Mouse (Mus musculus) neural tube, embryonic 15.5 days (tissue): ENCODE measurements at regions not wholly inside any gene's neighbourhood (a gene's known extent, or its start where the extent isn't known, plus 50 kb on each side); places are given as distances from the start of the nearest gene placed in this dataset.

Source experiments
- ATAC-seq: fragments of 200-750 bp; cut with Nextera tagmentation; 2 replicates; pipeline ENCODE4 v1.8.0; 2017; ENCODE audit warnings: mild to moderate bottlenecking, moderate TSS enrichment, moderate library complexity; ENCODE audit not compliant: low FRiP score
- H3K27ac ChIP-seq: fragments of 300-500 bp; sonication (generic); replicated peaks from 2 replicates; pipeline ENCODE4 v1.5.1; 2015; ENCODE audit warnings: mild to moderate bottlenecking, inconsistent platforms
- H3K27me3 ChIP-seq: fragments of 300-500 bp; sonication (generic); replicated peaks from 2 replicates; pipeline ENCODE4 v1.6.1; 2015; ENCODE audit warnings: inconsistent platforms
- H3K36me3 ChIP-seq: fragments of 300-500 bp; sonication (generic); 2 replicates; pipeline ENCODE4 v1.6.1; 2015; ENCODE audit warnings: inconsistent platforms
- H3K4me1 ChIP-seq: fragments of 300-500 bp; sonication (generic); 2 replicates; pipeline ENCODE4 v1.6.1; 2015; ENCODE audit warnings: inconsistent platforms
- H3K4me2 ChIP-seq: fragments of 300-500 bp; sonication (generic); 2 replicates; pipeline ENCODE4 v1.6.1; 2015; ENCODE audit warnings: inconsistent platforms, mild to moderate bottlenecking, moderate library complexity
- H3K4me3 ChIP-seq: fragments of 300-500 bp; sonication (generic); replicated peaks from 2 replicates; pipeline ENCODE4 v1.5.1; 2015; ENCODE audit warnings: mild to moderate bottlenecking, inconsistent platforms
- H3K9ac ChIP-seq: fragments of 300-500 bp; sonication (generic); replicated peaks from 2 replicates; pipeline ENCODE4 v1.6.1; 2015; ENCODE audit warnings: mild to moderate bottlenecking, inconsistent platforms
- H3K9me3 ChIP-seq: fragments of 300-500 bp; sonication (generic); replicated peaks from 2 replicates; pipeline ENCODE4 v1.6.1; 2016; ENCODE audit warnings: inconsistent platforms
- WGBS: fragments of 180-500 bp; shearing (Covaris S2); methylation state at CpG from one replicate; pipeline ENCODE4 v1.1.7; 2015; ENCODE audit warnings: mixed read lengths; 5-methylcytosine and 5-hydroxymethylcytosine counted together

DNA sequence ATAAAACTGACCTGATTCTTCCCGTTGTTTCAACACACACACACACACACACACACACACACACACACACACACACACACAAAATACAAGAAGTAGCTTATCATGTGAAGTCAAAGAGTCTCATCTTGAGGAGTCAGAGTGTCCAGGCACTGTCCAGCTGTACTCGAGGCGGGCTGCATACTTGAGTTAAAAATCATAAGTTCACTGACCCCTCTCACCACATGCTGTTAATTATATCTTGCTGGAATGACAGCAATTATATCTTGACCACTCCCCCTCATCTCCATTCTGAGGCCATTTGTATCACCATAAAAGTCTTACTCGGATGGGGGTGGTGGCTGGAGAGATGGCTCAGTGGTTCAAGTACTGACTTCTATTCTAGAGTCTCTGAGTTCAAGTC is 58.5 kb upstream of the P3h2 start:
- H3K4me3 ChIP-seq = no peak overlapping the region

DNA sequence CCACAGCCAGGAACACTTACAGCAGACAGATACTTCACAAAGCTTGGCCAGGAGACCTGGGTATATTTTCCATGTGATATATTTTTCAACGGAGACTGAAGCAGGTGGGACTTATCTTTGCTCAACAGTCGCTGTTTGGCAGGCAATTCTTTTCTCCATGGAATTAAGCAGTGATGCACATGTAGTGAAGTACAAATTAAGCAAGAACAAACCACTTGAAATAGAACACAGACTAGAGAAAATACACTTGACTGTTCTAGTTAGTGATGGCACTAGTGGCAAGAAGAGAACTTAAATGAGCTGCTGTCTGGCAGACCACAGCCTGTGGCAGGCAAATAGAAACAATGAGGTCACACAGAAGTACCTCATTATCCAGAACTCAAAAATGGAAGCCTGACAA is 57.8 kb upstream of the P3h2 start:
- Histone ChIP-seq H3K4me2 (no peak overlapping the region), H3K9ac (no peak overlapping the region), H3K27ac (no peak overlapping the region), H3K4me3 (no peak overlapping the region), H3K4me1 (no peaks in the 10 kb centered on the region), H3K36me3 (no peaks in the 10 kb centered on the region), H3K27me3 (no peaks in the 10 kb centered on the region), H3K9me3 (no peaks in the 10 kb centered on the region)
- WGBS = 78% methylated on average over 2 of the region's 2 CpGs
- ATAC-seq = no peak

More for the DNA sequence above, 58.5 kb upstream of the P3h2 start:
- 77% methylated on average over 4 of the region's 4 CpGs for WGBS
- Histone ChIP-seq H3K36me3 (no peaks in the 10 kb centered on the region), H3K9me3 (no peaks in the 10 kb centered on the region), H3K4me2 (no peak overlapping the region), H3K9ac (no peak overlapping the region), H3K4me1 (no peaks in the 10 kb centered on the region), H3K27me3 (no peaks in the 10 kb centered on the region), H3K27ac (no peak overlapping the region)
- ATAC-seq = no peak

DNA sequence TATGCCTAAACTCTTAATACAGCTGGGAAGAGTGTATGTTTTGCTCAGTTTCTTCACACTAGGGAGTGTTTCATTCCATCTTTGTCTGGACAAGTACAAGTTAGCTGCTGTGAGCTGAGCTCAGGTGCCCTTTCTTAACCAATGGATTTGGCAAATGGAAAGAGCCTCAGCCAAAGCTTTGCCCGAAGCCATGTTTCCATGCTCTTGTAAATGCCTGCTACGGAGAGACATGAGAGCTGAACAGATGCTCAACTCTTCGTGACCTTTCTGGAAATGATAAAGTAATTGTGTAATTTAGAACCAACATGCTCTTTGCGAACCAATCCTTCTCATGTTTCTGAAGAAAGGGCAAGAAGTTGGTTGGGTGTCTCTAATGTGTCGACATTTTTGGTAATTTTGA is 52.0 kb upstream of the P3h2 start:
- Histone ChIP-seq H3K9me3 (no peaks in the 10 kb centered on the region), H3K4me3 (no peak overlapping the region), H3K36me3 (no peaks in the 10 kb centered on the region), H3K4me2 (no peak overlapping the region), H3K4me1 (no peaks in the 10 kb centered on the region), H3K27me3 (no peaks in the 10 kb centered on the region), H3K27ac (no peak overlapping the region), H3K9ac (no peak overlapping the region)
- WGBS = 82% methylated on average over 5 of the region's 5 CpGs
- ATAC-seq = no peak
